Mouse (Mus musculus): ENCODE measurements at regions not wholly inside any gene's neighbourhood (a gene's known extent, or its start where the extent isn't known, plus 50 kb on each side); places are given as distances from the start of the nearest gene placed in this dataset.

DNA sequence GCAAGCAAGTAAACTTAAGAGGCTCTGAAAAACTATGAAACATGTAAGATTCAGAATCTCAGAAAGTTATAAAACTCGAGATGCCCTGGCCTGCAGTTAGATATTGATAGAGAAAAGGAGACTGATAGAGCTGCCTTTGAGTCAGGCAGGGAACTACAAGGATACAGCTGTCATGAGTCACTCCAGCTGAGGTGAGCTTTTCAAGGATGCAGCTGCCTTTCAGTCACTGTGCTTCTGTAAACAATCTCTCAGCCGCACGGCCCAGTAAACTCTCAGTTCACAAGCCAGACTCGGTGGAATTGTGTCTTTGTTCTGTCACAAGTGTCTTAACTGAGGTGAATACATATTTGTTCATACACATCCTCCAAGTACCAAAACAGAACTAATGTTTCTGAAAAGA, 334.9 kb upstream of the Rsrc1 start:
- DNase-seq (ENCODE audit: low spot score), result no peak

GRCm38 (mm10) chr3:66649271-66649670, 331.9 kb upstream of the Rsrc1 start:
- DNase-seq (ENCODE audit: low spot score), result no peak

DNA sequence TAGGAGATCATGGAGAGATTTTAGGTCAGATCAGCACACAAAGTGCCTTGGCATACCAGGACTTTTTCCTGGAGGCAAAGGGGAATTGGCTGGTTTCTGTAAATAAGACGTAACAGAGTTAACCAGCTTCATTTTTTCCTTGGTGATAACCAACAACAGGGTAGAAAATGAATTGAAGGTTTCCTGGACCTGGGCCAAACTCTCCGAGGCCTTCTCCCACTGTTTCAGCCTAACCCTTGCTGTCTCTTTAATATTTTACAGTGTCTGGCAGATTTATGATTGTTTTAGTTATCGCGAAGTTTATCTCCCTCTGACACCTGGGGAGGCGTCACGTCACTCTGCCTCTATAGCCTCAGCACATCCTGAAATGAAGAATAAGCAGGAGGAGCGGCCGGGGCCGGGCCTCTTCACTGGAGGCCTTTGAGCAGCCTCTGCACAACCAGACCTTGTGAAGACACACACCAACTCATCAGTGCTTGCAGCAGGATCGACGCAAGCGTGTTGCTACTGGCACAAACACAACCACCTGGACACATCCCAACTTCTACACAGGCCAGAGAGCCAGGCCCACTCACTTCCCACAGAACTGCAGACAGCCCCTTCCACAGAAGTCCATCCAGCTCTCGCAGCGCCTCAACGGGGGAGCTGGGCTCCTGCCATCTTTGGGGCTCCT, 331.0 kb upstream of the Rsrc1 start:
- peak; percentile 14 for DNase-seq (ENCODE audit: low spot score)

GRCm38 (mm10) chr3:66650749-66651472, 330.3 kb upstream of the Rsrc1 start:
- no peak for DNase-seq (ENCODE audit: low spot score)

- no peak for DNase-seq (ENCODE audit: low spot score)
These were observed 328.9 kb upstream of the Rsrc1 start for GRCm38 (mm10) chr3:66652139-66652846.

GRCm38 (mm10) chr3:66653961-66654360, 327.2 kb upstream of the Rsrc1 start:
- no peak for DNase-seq (ENCODE audit: low spot score)

DNA sequence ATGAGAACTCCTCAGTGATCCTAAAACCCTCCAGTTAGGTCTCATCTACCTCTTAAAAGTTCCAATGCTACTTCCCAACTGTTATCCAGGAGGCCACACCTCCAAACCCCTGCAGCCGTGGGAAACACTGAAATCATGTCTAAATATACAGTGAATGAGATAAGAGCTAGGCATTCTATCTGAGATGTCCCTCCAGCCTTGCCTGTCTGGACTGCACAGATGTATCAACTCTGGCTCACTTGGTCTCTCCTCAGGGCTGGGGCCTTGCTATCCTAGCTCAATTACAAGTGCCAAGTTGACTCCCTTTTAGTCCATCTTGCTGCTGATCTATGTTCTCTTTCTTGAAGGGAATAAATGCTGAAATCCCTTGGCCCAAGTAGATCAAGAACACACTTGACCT, 326.3 kb upstream of the Rsrc1 start:
- no peak for DNase-seq (ENCODE audit: low spot score)

DNA sequence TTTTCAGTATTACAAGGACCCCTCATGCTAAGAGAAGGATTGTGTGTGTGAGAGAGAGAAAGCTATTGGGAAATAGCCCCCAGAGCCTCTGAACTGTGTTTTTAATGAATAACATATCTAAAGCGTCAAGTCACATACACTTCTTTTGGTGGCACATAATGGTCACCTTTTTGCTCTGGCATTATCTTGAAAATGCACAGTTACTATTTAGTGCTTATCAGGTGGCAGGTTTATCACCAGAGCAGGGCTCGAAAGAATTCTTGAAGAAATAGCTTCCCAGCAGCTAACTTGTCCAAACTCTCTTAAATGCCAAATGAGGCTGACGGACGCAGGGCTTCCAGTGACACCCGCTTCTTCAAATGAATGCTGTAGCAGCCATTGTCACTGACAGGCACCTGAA, 324.7 kb upstream of the Rsrc1 start:
- no peak for DNase-seq (ENCODE audit: low spot score)

GRCm38 (mm10) chr3:66660555-66660954, 320.6 kb upstream of the Rsrc1 start:
- no peak for DNase-seq (ENCODE audit: low spot score)

GRCm38 (mm10) chr3:66661826-66662618, 319.2 kb upstream of the Rsrc1 start:
- no peak for DNase-seq (ENCODE audit: low spot score)

GRCm38 (mm10) chr3:66683589-66684286, 297.5 kb upstream of the Rsrc1 start:
- DNase-seq (ENCODE audit: low spot score), result no peak

DNA sequence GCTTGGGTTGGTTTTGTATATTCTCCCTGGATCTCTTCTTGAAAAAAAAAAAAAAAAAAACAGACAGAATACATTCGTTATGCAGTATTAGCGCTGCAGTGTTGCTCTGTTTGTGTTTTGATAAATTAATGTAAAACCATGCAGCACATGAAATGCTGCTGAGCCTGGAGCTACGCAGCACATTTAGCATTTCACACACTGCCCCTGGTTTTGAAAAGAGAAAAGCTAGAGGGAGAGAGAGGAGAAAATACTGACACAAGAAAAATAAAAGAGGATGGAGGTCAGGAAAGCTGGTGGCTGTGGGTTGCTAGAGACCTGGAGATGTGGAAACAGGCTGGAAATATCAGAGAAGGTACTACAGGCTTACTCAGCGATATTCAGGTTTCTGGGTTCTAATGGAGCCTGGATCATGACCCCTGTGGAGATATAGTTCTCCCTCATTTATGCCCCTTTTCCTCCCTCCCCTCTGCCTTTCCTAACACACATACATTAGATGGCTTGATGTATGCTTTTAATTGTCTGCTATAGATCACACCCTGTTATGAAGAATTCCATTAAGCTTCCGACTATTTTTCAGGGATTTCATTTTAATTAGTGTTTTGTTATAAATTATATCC, 296.8 kb upstream of the Rsrc1 start:
- no peak for DNase-seq (ENCODE audit: low spot score)

GRCm38 (mm10) chr3:66685136-66685535, 296.1 kb upstream of the Rsrc1 start:
- DNase-seq (ENCODE audit: low spot score), result no peak

- DNase-seq (ENCODE audit: low spot score), result no peak
These were observed 294.1 kb upstream of the Rsrc1 start for GRCm38 (mm10) chr3:66687126-66687525.

GRCm38 (mm10) chr3:66690906-66691522, 290.2 kb upstream of the Rsrc1 start:
- DNase-seq (ENCODE audit: low spot score), result no peak

DNA sequence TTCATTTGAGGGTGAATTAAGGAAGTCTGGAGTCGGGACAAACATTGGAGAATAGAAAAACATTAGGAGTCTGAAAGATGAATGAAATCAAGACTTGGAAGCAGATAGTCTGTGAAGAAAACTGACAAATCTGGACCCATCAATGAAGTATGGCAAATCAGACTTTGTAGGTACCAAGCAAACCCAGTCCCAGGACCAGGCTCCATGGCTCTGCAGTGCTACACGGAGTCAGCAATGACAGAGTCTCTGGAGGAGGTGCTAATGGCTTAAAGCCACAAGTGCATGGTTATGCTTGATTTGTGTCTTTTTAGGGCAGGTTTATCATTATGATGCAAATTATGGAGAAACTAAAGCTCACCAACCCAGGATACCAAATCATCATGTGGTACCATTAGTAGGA, 286.1 kb upstream of the Rsrc1 start:
- DNase-seq (ENCODE audit: low spot score), result no peak

DNA sequence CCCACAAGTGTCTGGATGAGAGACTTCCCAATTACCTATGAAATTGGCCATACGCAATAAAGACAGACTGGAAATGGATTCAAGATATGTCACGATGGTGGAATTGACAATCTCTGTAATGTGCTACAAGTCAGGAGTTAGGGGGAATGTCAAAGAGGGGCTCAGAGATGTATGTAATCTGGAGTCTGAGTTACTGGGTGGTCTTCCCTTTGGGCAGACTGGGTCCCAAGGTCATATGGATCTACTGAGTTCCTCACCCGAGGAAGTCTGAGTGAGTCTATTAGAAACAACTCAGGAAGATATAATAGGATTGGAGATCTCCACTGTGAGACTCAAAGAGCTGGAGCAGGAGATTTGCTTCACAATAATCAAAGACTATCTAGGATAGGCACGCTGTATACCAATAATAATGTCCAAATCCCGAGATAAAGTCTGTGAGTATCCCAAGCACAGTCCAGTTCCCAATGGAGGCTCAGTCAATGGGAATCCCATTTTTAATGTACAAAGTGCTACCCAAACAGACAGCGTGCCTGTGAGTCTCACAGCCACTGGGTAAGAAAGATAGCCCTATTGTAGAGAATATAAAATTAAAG, 285.4 kb upstream of the Rsrc1 start:
- DNase-seq (ENCODE audit: low spot score), result no peak

DNA sequence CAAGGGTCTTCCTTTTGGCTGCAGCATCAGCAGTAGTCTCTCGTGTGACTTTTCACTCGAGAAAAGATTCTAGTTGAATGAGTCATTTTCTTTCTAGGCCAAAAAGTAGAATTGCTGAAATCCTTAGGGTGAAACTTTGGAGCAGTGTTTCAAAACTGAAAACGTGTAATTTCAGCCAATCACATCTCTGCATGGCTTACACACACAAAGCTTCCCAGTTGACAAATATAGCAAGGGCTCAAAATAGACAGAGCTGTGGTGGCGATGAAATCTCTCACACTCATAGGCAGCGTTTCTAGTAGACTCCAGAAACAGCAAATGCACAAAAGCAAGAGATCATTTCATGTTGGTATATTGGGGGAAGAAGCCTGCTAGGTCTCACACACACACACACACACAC, 283.1 kb upstream of the Rsrc1 start:
- no peak for DNase-seq (ENCODE audit: low spot score)

DNA sequence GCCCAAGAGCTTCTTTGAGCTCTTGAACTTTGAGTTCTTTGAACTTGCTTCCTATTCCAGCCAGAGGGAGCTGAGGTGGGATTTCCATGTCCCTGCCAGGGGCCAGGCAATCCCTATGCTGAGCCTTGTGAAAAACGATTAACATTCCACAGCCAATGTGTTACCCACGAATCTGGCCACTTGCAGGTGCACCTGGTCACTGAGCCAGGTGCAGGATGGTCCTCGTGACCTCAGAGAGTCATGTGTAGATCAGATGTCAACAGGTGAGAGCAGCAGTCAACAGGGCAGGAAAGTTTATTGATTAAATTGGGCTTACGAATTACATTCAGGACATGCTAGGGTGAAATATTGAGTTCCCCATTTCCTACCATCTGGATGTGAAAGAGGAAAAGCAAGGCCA, 275.4 kb upstream of the Rsrc1 start:
- DNase-seq (ENCODE audit: low spot score), result no peak

- no peak for DNase-seq (ENCODE audit: low spot score)
These were observed 245.7 kb upstream of the Rsrc1 start for GRCm38 (mm10) chr3:66735468-66735867.

Measured in ovary, postnatal 14 days (tissue).